Mouse (Mus musculus) MEL (cell line): ENCODE data around the gene Hvcn1. TPM values are rescaled to one million over a fixed set of nuclear protein-coding genes. Genes with fewer than 3 reads are reported as not detected.

ENCODE experiments used
- DNase-seq: peaks from one replicate; pipeline ENCODE4 v3.0.0; 2011; ENCODE audit warnings: low read depth, low spot score
- H3K27ac ChIP-seq: 2 replicates; pipeline ENCODE4 v1.5.1; 2012; ENCODE audit warnings: low read depth, mild to moderate bottlenecking, control low read depth, low read length, moderate library complexity; ENCODE audit not compliant: control insufficient read depth
- H3K27me3 ChIP-seq, 2 experiments: fragments of 150-350 bp in 1 of 2; sonication (generic) in 1 of 2; 2 replicates each; pipeline ENCODE4 v1.6.1; 2012; ENCODE audit warnings: low read length in 2 of 2, mild to moderate bottlenecking in 2 of 2, improper control_type of control experiment in 1 of 2, moderate library complexity in 1 of 2; ENCODE audit not compliant: insufficient read depth in 2 of 2, control insufficient read depth in 1 of 2
- H3K36me3 ChIP-seq, 2 experiments: 2 replicates each; pipeline ENCODE4 v1.6.1; 2012 to 2014; ENCODE audit warnings: low read length in 2 of 2, improper control_type of control experiment in 1 of 2, inconsistent platforms in 1 of 2, mild to moderate bottlenecking in 1 of 2; ENCODE audit not compliant: insufficient read depth in 2 of 2, control insufficient read depth in 1 of 2
- H3K4me1 ChIP-seq, 2 experiments: fragments of 150-350 bp in 1 of 2; sonication (generic) in 1 of 2; 2 replicates each; pipeline ENCODE4 v1.6.1; 2012; ENCODE audit warnings: low read length in 2 of 2, improper control_type of control experiment in 1 of 2, mild to moderate bottlenecking in 1 of 2; ENCODE audit not compliant: insufficient read depth in 2 of 2, control insufficient read depth in 1 of 2
- H3K4me3 ChIP-seq, 2 experiments: fragments of 150-350 bp in 1 of 2; sonication (generic) in 1 of 2; 2 replicates each; pipeline ENCODE4 v1.5.1; 2012; ENCODE audit warnings: low read depth in 2 of 2, low read length in 2 of 2, mild to moderate bottlenecking in 2 of 2, moderate library complexity in 2 of 2, control low read depth in 1 of 2, improper control_type of control experiment in 1 of 2; ENCODE audit not compliant: control insufficient read depth in 1 of 2, insufficient read depth in 1 of 2
- H3K79me2 ChIP-seq: 2 replicates; pipeline ENCODE4 v1.6.1; 2012; ENCODE audit warnings: mild to moderate bottlenecking, low read length, moderate library complexity; ENCODE audit not compliant: control insufficient read depth, poor library complexity, insufficient read depth
- H3K9ac ChIP-seq: 2 replicates; pipeline ENCODE4 v1.6.1; 2012; ENCODE audit warnings: low read depth, mild to moderate bottlenecking, control low read depth, low read length, moderate library complexity; ENCODE audit not compliant: control insufficient read depth, poor library complexity, severe bottlenecking
- H3K9me3 ChIP-seq: fragments of 150-350 bp; sonication (generic); replicated peaks from 2 replicates; pipeline ENCODE4 v1.6.1; 2012; ENCODE audit warnings: mild to moderate bottlenecking, low read length, improper control_type of control experiment, moderate library complexity; ENCODE audit not compliant: insufficient read depth
- BHLHE40 ChIP-seq: IDR thresholded peaks from 2 replicates; pipeline ENCODE4 v1.6.1; 2012; ENCODE audit warnings: low read depth, mild to moderate bottlenecking, inconsistent platforms, low read length, improper control_type of control experiment, borderline replicate concordance
- CHD1 ChIP-seq: IDR thresholded peaks from 2 replicates; pipeline ENCODE4 v1.6.1; 2012; ENCODE audit warnings: low read depth, mild to moderate bottlenecking, inconsistent platforms, low read length, improper control_type of control experiment
- CTCF ChIP-seq, 3 experiments: IDR thresholded peaks in 2 of 3; conservative IDR thresholded peaks in 1 of 3; 2 replicates each; pipeline ENCODE4 v1.5.1; 2011 to 2012; ENCODE audit warnings: low read length in 3 of 3, low read depth in 2 of 3, mild to moderate bottlenecking in 2 of 3, improper control_type of control experiment in 1 of 3, inconsistent platforms in 1 of 3, mixed read lengths in 1 of 3, moderate library complexity in 1 of 3; ENCODE audit not compliant: control insufficient read depth in 1 of 3, insufficient read depth in 1 of 3, poor library complexity in 1 of 3, severe bottlenecking in 1 of 3
- E2F4 ChIP-seq: IDR thresholded peaks from 2 replicates; pipeline ENCODE4 v1.6.1; 2011; ENCODE audit warnings: low read depth, low read length, improper control_type of control experiment, borderline replicate concordance
- ELF1 ChIP-seq: IDR thresholded peaks from 2 replicates; pipeline ENCODE4 v1.6.1; 2014; ENCODE audit warnings: low read depth, mild to moderate bottlenecking, inconsistent platforms, low read length, improper control_type of control experiment, moderate library complexity
- EP300 ChIP-seq, 2 experiments: IDR thresholded peaks; 2 replicates each; pipeline ENCODE4 v1.6.1; 2011; ENCODE audit warnings: improper control_type of control experiment in 2 of 2, low read length in 2 of 2, low read depth in 1 of 2, mild to moderate bottlenecking in 1 of 2
- GABPA ChIP-seq: IDR thresholded peaks from 2 replicates; pipeline ENCODE4 v1.6.1; 2012; ENCODE audit warnings: low read depth, mild to moderate bottlenecking, inconsistent platforms, low read length, improper control_type of control experiment, moderate library complexity
- GATA1 ChIP-seq: IDR thresholded peaks from 2 replicates; pipeline ENCODE4 v1.6.1; 2011; ENCODE audit warnings: low read depth, low read length, improper control_type of control experiment
- KAT2A ChIP-seq: conservative IDR thresholded peaks from 2 replicates; pipeline ENCODE4 v1.6.1; 2012; ENCODE audit warnings: low read depth, low read length, improper control_type of control experiment, inconsistent platforms
- MAFK ChIP-seq: IDR thresholded peaks from 2 replicates; pipeline ENCODE4 v1.6.1; 2011; ENCODE audit warnings: low read depth, mild to moderate bottlenecking, low read length, improper control_type of control experiment, borderline replicate concordance
- MAX ChIP-seq: IDR thresholded peaks from 2 replicates; pipeline ENCODE4 v1.6.1; 2011; ENCODE audit warnings: low read length, improper control_type of control experiment
- MAZ ChIP-seq: IDR thresholded peaks from 2 replicates; pipeline ENCODE4 v1.6.1; 2012; ENCODE audit warnings: low read depth, mild to moderate bottlenecking, inconsistent platforms, low read length, improper control_type of control experiment
- MXI1 ChIP-seq: IDR thresholded peaks from 2 replicates; pipeline ENCODE4 v1.6.1; 2011; ENCODE audit warnings: mild to moderate bottlenecking, low read depth, low read length, improper control_type of control experiment
- MYC ChIP-seq: IDR thresholded peaks from 2 replicates; pipeline ENCODE4 v1.6.1; 2011; ENCODE audit warnings: low read depth, mild to moderate bottlenecking, low read length, improper control_type of control experiment, moderate library complexity
- NELFE ChIP-seq: IDR thresholded peaks from 2 replicates; pipeline ENCODE4 v1.6.1; 2011; ENCODE audit warnings: low read depth, low read length, improper control_type of control experiment
- NRF1 ChIP-seq: IDR thresholded peaks from 2 replicates; pipeline ENCODE4 v1.6.1; 2014; ENCODE audit warnings: low read depth, mild to moderate bottlenecking, inconsistent platforms, low read length, improper control_type of control experiment, moderate library complexity; ENCODE audit not compliant: poor library complexity, insufficient read depth, severe bottlenecking
- POLR2A ChIP-seq, 2 experiments: IDR thresholded peaks; 2 replicates each; pipeline ENCODE4 v1.6.1; 2011 to 2012; ENCODE audit warnings: low read length in 2 of 2, mild to moderate bottlenecking in 2 of 2, control low read depth in 1 of 2, improper control_type of control experiment in 1 of 2, low read depth in 1 of 2, moderate library complexity in 1 of 2; ENCODE audit not compliant: control insufficient read depth in 1 of 2, insufficient read depth in 1 of 2, poor library complexity in 1 of 2
- POLR2AphosphoS2 ChIP-seq: IDR thresholded peaks from 2 replicates; pipeline ENCODE4 v1.6.1; 2011; ENCODE audit warnings: low read length, improper control_type of control experiment
- RAD21 ChIP-seq: IDR thresholded peaks from 2 replicates; pipeline ENCODE4 v1.6.1; 2011; ENCODE audit warnings: mild to moderate bottlenecking, low read depth, low read length, improper control_type of control experiment
- SIN3A ChIP-seq: IDR thresholded peaks from 2 replicates; pipeline ENCODE4 v1.6.1; 2012; ENCODE audit warnings: low read length, improper control_type of control experiment, inconsistent platforms
- TAL1 ChIP-seq: IDR thresholded peaks from 2 replicates; pipeline ENCODE4 v1.6.1; 2012; ENCODE audit warnings: mild to moderate bottlenecking, inconsistent platforms, low read length, moderate library complexity, mixed read lengths
- TBP ChIP-seq: IDR thresholded peaks from 2 replicates; pipeline ENCODE4 v1.8.0; 2011; ENCODE audit warnings: low read depth, low read length, improper control_type of control experiment
- TCF12 ChIP-seq: IDR thresholded peaks from 2 replicates; pipeline ENCODE4 v1.6.1; 2014; ENCODE audit warnings: low read depth, mild to moderate bottlenecking, inconsistent platforms, low read length, improper control_type of control experiment, moderate library complexity
- UBTF ChIP-seq: IDR thresholded peaks from 2 replicates; pipeline ENCODE4 v1.6.1; 2012; ENCODE audit warnings: low read depth, mild to moderate bottlenecking, inconsistent platforms, low read length, improper control_type of control experiment, moderate library complexity, borderline replicate concordance; ENCODE audit not compliant: insufficient read depth
- ZC3H11A ChIP-seq: IDR thresholded peaks from 2 replicates; pipeline ENCODE4 v1.6.1; 2012; ENCODE audit warnings: low read depth, mild to moderate bottlenecking, inconsistent platforms, low read length, improper control_type of control experiment
- polyA plus RNA-seq, 2 experiments: library from polyadenylated mRNA; stranded (reverse) in 1 of 2; unstranded in 1 of 2; fragments of >175 nt in 1 of 2; fragments of >200 nt in 1 of 2; gene quantifications; 2 replicates each; pipeline versions ENCODE4 v1.2.1 to v1.2.4; 2012; ENCODE audit warnings: low replicate concordance in 2 of 2, low read depth in 1 of 2; ENCODE audit not compliant: insufficient read length in 2 of 2, insufficient read depth in 1 of 2, missing spikeins in 1 of 2
- total RNA-seq: library from RNA; depleted of rRNA; stranded (reverse); fragments of 300-350 nt; gene quantifications from 2 replicates; pipeline ENCODE4 v1.2.3, GENCODE M21; 2012

Hvcn1 gene
- total and polyA plus RNA-seq, 3 experiments: 8.4 to 13.5 TPM; not detected in 1

GRCm38 (mm10) chr5:122247529-122247928 is 40.9 kb downstream of the Hvcn1 start:
- H3K9me3 ChIP-seq: no peaks in the 10 kb centered on the region
- no peak overlapping the region for H3K27ac ChIP-seq
- H3K9ac ChIP-seq: no peak overlapping the region
- no peak for DNase-seq
- H3K79me2 ChIP-seq: no peaks in the 10 kb centered on the region
- no peak overlapping the region for H3K4me3 ChIP-seq
- no peaks in the 10 kb centered on the region for H3K4me1 ChIP-seq
- H3K27me3 ChIP-seq: no peaks in the 10 kb centered on the region
- no peaks in the 10 kb centered on the region for H3K36me3 ChIP-seq
- TF ChIP-seq ZC3H11A (no peak), ELF1 (no peak), TCF12 (no peak), TAL1 (no peak), E2F4 (no peak), TBP (no peak), MAFK (no peak), EP300 (IDR thresholded peaks at IDR 0.05; ENCODE audit: low read depth in 1 of 2, low read length in 2 of 2) (no peak), BHLHE40 (no peak), POLR2A (IDR thresholded peaks at IDR 0.05; ENCODE audit: control insufficient read depth in 1 of 2, insufficient read depth in 1 of 2, low read depth in 1 of 2, low read length in 2 of 2, poor library complexity in 1 of 2) (no peak), NELFE (no peak)

GRCm38 (mm10) chr5:122247934-122248333 is 41.3 kb downstream of the Hvcn1 start:
- Histone ChIP-seq H3K36me3 (no peaks in the 10 kb centered on the region), H3K9ac (no peak overlapping the region), H3K27me3 (no peaks in the 10 kb centered on the region), H3K4me1 (no peaks in the 10 kb centered on the region), H3K79me2 (no peaks in the 10 kb centered on the region), H3K4me3 (no peak overlapping the region), H3K27ac (no peak overlapping the region), H3K9me3 (no peaks in the 10 kb centered on the region)
- DNase-seq: no peak
- TF ChIP-seq CTCF (IDR thresholded peaks at IDR 0.05 in 2 of 3, conservative IDR thresholded peaks at IDR 0.05 in 1 of 3; ENCODE audit: control insufficient read depth in 1 of 3, insufficient read depth in 1 of 3, low read depth in 2 of 3, low read length in 3 of 3, poor library complexity in 1 of 3, severe bottlenecking in 1 of 3): no peak
- TF ChIP-seq POLR2AphosphoS2: no peak
- TF ChIP-seq ZC3H11A: no peak
- TF ChIP-seq MAX: no peak
- TF ChIP-seq MAZ: no peak
- TF ChIP-seq TCF12: no peak
- TF ChIP-seq E2F4: no peak
- no peak for TF ChIP-seq CHD1
- no peak for TF ChIP-seq GABPA
- TF ChIP-seq GATA1: no peak
- TF ChIP-seq KAT2A: no peak
- no peak for TF ChIP-seq SIN3A
- no peak for TF ChIP-seq ELF1
- no peak for TF ChIP-seq UBTF
- no peak for TF ChIP-seq NELFE
- TF ChIP-seq MYC: no peak
- TF ChIP-seq MXI1: no peak
- no peak for TF ChIP-seq RAD21
- TF ChIP-seq NRF1: no peak
